Mouse (Mus musculus) lung, postnatal 0 days (tissue): ENCODE data around the gene Hist1h2bb.

ENCODE experiments used
- CTCF ChIP-seq: IDR thresholded peaks from 2 replicates; pipeline ENCODE4 v1.5.1; 2016; ENCODE audit warnings: antibody characterized with exemption, mild to moderate bottlenecking
- EP300 ChIP-seq: IDR thresholded peaks from 2 replicates; pipeline ENCODE4 v1.6.1; 2016; ENCODE audit warnings: antibody characterized with exemption, mild to moderate bottlenecking, control low read depth

DNA sequence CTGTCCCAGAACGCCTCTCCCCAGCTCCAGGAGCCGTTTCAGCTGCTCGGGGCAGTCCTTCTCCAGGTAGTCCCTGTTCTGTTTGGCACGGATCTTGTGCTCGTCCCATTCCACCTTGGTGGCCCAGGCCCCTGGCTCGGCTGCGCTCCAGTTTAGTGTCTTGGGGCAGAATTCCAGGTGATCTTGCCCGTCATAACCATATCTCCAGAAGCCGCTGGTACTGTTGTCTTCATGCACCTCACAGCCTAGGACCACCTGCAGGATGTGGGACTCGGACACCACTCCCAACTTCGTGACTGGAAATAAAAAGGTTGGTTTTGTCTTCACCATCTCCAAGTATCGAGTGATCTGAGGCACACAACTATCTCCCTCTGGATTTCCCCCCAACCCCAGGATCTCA is 39.8 kb upstream of the Hist1h2bb start:
- TF ChIP-seq CTCF = no peak
- no peak for TF ChIP-seq EP300
